Mouse (Mus musculus): ENCODE results near the gene Pax2. TPM values are rescaled to one million over a fixed set of nuclear protein-coding genes. Genes with fewer than 3 reads are reported as not detected.
"Not testable (repeated sequence)": the region's sequence is repeated elsewhere in the genome, so short reads cannot be mapped to it uniquely, and the experiment has no call there.

Pax2 gene
- total RNA-seq, 2 experiments from 2014 or later: not detected

GRCm38 (mm10) chr19:44833391-44833790, 77.5 kb downstream of the Pax2 start:
- no peak for ATAC-seq (replicated peaks; ENCODE audit: poor library complexity, severe bottlenecking)

- no peak for ATAC-seq (replicated peaks; ENCODE audit: poor library complexity, severe bottlenecking)
Observed at GRCm38 (mm10) chr19:44834218-44835041, 78.6 kb downstream of the Pax2 start.

GRCm38 (mm10) chr19:44835042-44835930, 79.4 kb downstream of the Pax2 start:
- ATAC-seq (replicated peaks; ENCODE audit: poor library complexity, severe bottlenecking): no peak

GRCm38 (mm10) chr19:44835931-44836861, 80.4 kb downstream of the Pax2 start:
- peak; percentile 55 for ATAC-seq (replicated peaks; ENCODE audit: poor library complexity, severe bottlenecking)

- no peak for ATAC-seq (replicated peaks; ENCODE audit: poor library complexity, severe bottlenecking)
Observed at GRCm38 (mm10) chr19:44837426-44838205, 81.8 kb downstream of the Pax2 start.

GRCm38 (mm10) chr19:44838321-44838720, 82.5 kb downstream of the Pax2 start:
- ATAC-seq (replicated peaks; ENCODE audit: poor library complexity, severe bottlenecking): no peak

GRCm38 (mm10) chr19:44842661-44843060, 86.8 kb downstream of the Pax2 start:
- ATAC-seq (replicated peaks; ENCODE audit: poor library complexity, severe bottlenecking): not testable (repeated sequence)

GRCm38 (mm10) chr19:44849465-44849864, 93.6 kb downstream of the Pax2 start:
- no peak for ATAC-seq (replicated peaks; ENCODE audit: poor library complexity, severe bottlenecking)

GRCm38 (mm10) chr19:44858671-44859070, 102.8 kb downstream of the Pax2 start:
- ATAC-seq (replicated peaks; ENCODE audit: poor library complexity, severe bottlenecking): no peak

- no peak for ATAC-seq (replicated peaks; ENCODE audit: poor library complexity, severe bottlenecking)
Observed at GRCm38 (mm10) chr19:44868766-44869165, 112.9 kb downstream of the Pax2 start.

GRCm38 (mm10) chr19:44874186-44874898, 118.5 kb downstream of the Pax2 start:
- no peak for ATAC-seq (replicated peaks; ENCODE audit: poor library complexity, severe bottlenecking)

GRCm38 (mm10) chr19:44874928-44875327, 119.1 kb downstream of the Pax2 start:
- no peak for ATAC-seq (replicated peaks; ENCODE audit: poor library complexity, severe bottlenecking)

GRCm38 (mm10) chr19:44875718-44876117, 119.9 kb downstream of the Pax2 start:
- ATAC-seq (replicated peaks; ENCODE audit: poor library complexity, severe bottlenecking): no peak

- ATAC-seq (replicated peaks; ENCODE audit: poor library complexity, severe bottlenecking): no peak
Observed at GRCm38 (mm10) chr19:44876529-44876928, 120.7 kb downstream of the Pax2 start.

- ATAC-seq (replicated peaks; ENCODE audit: poor library complexity, severe bottlenecking): no peak
Observed at GRCm38 (mm10) chr19:44882552-44883024, 126.7 kb downstream of the Pax2 start.

GRCm38 (mm10) chr19:44884331-44884730, 128.5 kb downstream of the Pax2 start:
- no peak for ATAC-seq (replicated peaks; ENCODE audit: poor library complexity, severe bottlenecking)

GRCm38 (mm10) chr19:44886475-44886874, 130.6 kb downstream of the Pax2 start:
- no peak for ATAC-seq (replicated peaks; ENCODE audit: poor library complexity, severe bottlenecking)
